In genomic region chr4:44564602-44565001, GRCm38 (mm10) we compare ENCODE assay signal across 8 mouse cellular contexts.
A peak's percentile ranks its signal among the peaks of the same experiment; 100 is the strongest.
DNase-seq lines count a peak whose midpoint lies in the region; ATAC-seq lines count a peak whose summit lies in the region.
"Had no signal": no experiment of that assay in that cellular context is flagged by ENCODE, and none has a peak within 500 bp of the region (broad histone marks: within the 10 kb centered on the region; RNA-seq: fewer than 3 reads in every experiment).

No protein-coding gene starts in this region.

- no peak overlapping the region for H3K4me3 ChIP-seq in forebrain, embryonic 13.5 days
- H3K4me3 ChIP-seq in hindbrain, embryonic 14.5 days (replicated peaks; ENCODE audit: low read length), result no peak overlapping the region
- H3K4me3 ChIP-seq in midbrain, embryonic 12.5 days, result no peak overlapping the region
- H3K4me3 ChIP-seq: megakaryocyte, embryonic 14.5 days had no signal

- peaks cover 73% of the 10 kb centered on the region for H3K27me3 ChIP-seq in forebrain, embryonic 13.5 days
- peaks cover 20% of the 10 kb centered on the region for H3K27me3 ChIP-seq in hindbrain, embryonic 14.5 days (ENCODE audit: control insufficient read depth, insufficient read depth, low read length)
- H3K27me3 ChIP-seq in midbrain, embryonic 12.5 days, result peaks cover 76% of the 10 kb centered on the region

- peaks cover 5% of the 10 kb centered on the region; the same call in 1 of the 2 replicates for H3K4me1 ChIP-seq in forebrain, embryonic 13.5 days
- H3K4me1 ChIP-seq in hindbrain, embryonic 14.5 days (replicated peaks; ENCODE audit: control insufficient read depth, insufficient read depth, low read length), result peaks cover 7% of the 10 kb centered on the region; the same call in 1 of the 2 replicates
- H3K4me1 ChIP-seq in midbrain, embryonic 12.5 days, result peaks cover 7% of the 10 kb centered on the region; the same call in 1 of the 2 replicates
- H3K4me1 ChIP-seq: megakaryocyte, embryonic 14.5 days had no signal

- no peak overlapping the region for H3K4me2 ChIP-seq in forebrain, embryonic 13.5 days
- H3K4me2 ChIP-seq in hindbrain, embryonic 14.5 days (replicated peaks), result no peak overlapping the region
- no peak overlapping the region for H3K4me2 ChIP-seq in midbrain, embryonic 12.5 days (replicated peaks)

- peak; percentile 48; the same call in 1 of the 2 replicates for ATAC-seq in forebrain, embryonic 13.5 days
- peak; percentile 22; the same call in 1 of the 2 replicates for ATAC-seq in hindbrain, embryonic 14.5 days (ENCODE audit: low FRiP score)
- peak; percentile 27; the same call in 1 of the 2 replicates for ATAC-seq in midbrain, embryonic 12.5 days (ENCODE audit: low FRiP score, low read depth)

- WGBS in forebrain, embryonic 13.5 days, result 7% methylated on average over 10 of the region's 10 CpGs
- 5% methylated on average over 10 of the region's 10 CpGs for WGBS in hindbrain, embryonic 14.5 days
- WGBS in midbrain, embryonic 12.5 days, result 4% methylated on average over 10 of the region's 10 CpGs

- H3K9ac ChIP-seq in forebrain, embryonic 13.5 days, result no peak overlapping the region
- H3K9ac ChIP-seq in hindbrain, embryonic 14.5 days, result no peak overlapping the region
- no peak overlapping the region for H3K9ac ChIP-seq in midbrain, embryonic 12.5 days (replicated peaks)

- H3K27ac ChIP-seq in forebrain, embryonic 13.5 days, result no peak overlapping the region
- no peak overlapping the region for H3K27ac ChIP-seq in hindbrain, embryonic 14.5 days
- no peak overlapping the region for H3K27ac ChIP-seq in midbrain, embryonic 12.5 days (replicated peaks)

- H3K9me3 ChIP-seq in forebrain, embryonic 13.5 days (replicated peaks), result no peaks in the 10 kb centered on the region
- no peaks in the 10 kb centered on the region for H3K9me3 ChIP-seq in hindbrain, embryonic 14.5 days (ENCODE audit: control insufficient read depth, low read length)
- no peaks in the 10 kb centered on the region for H3K9me3 ChIP-seq in midbrain, embryonic 12.5 days
- H3K9me3 ChIP-seq: megakaryocyte, embryonic 14.5 days had no signal

- DNase-seq in NIH3T3 (ENCODE audit: low read depth), result peak; percentile 70
- DNase-seq in brain, embryonic 18.5 days (ENCODE audit: low read depth, low spot score), result peak; percentile 24
- peak; percentile 79 for DNase-seq in hindbrain, embryonic 14.5 days (ENCODE audit: low spot score)
- peak; percentile 32 to 59 for DNase-seq in left cerebral cortex, adult 8-10 months (ENCODE audit: low spot score in 2 of 2)
- peak; percentile 50 to 74 for DNase-seq in spleen, adult 18-20 months

- H3K36me3 ChIP-seq in forebrain, embryonic 13.5 days (ENCODE audit: poor library complexity, severe bottlenecking), result no peaks in the 10 kb centered on the region
- H3K36me3 ChIP-seq in hindbrain, embryonic 14.5 days (replicated peaks; ENCODE audit: control insufficient read depth, insufficient read depth), result no peaks in the 10 kb centered on the region
- no peaks in the 10 kb centered on the region for H3K36me3 ChIP-seq in midbrain, embryonic 12.5 days

Comparison
In these comparisons a context has a peak if more than half of its experiments do, and no peak if none do; other contexts are left out.
1. DNase-seq: peak in every context shown above with its lines; median percentile 79 in hindbrain, embryonic 14.5 days; 70 in NIH3T3; 62 in spleen, adult 18-20 months; 46 in left cerebral cortex, adult 8-10 months; 24 in brain, embryonic 18.5 days.